Mouse (Mus musculus) spleen, adult 2 months (tissue): ENCODE results near the gene Garem2. TPM values are rescaled to one million over a fixed set of nuclear protein-coding genes. Genes with fewer than 3 reads are reported as not detected.

Experiments used
- DNase-seq, 2 experiments: peaks; one replicate each; pipeline versions ENCODE4 v3.0.0 to v3.0.0-alpha.2; 2012 to 2021; ENCODE audit warnings: low spot score in 2 of 2, low read depth in 1 of 2
- H3K27ac ChIP-seq: fragments of 200-500 bp; 2 replicates; pipeline ENCODE4 v1.5.1; 2012; ENCODE audit warnings: low read length, inconsistent platforms; ENCODE audit not compliant: insufficient read depth
- H3K27me3 ChIP-seq: fragments of 200-500 bp; 2 replicates; pipeline ENCODE4 v1.6.1; 2012; ENCODE audit warnings: mild to moderate bottlenecking, moderate library complexity, low read length, inconsistent platforms; ENCODE audit not compliant: control insufficient read depth, insufficient read depth
- H3K36me3 ChIP-seq: fragments of 200-500 bp; 2 replicates; pipeline ENCODE4 v1.6.1; 2012; ENCODE audit warnings: mild to moderate bottlenecking, low read length, inconsistent platforms; ENCODE audit not compliant: control insufficient read depth, insufficient read depth
- H3K4me1 ChIP-seq: fragments of 200-500 bp; 2 replicates; pipeline ENCODE4 v1.6.1; 2011; ENCODE audit warnings: inconsistent platforms; ENCODE audit not compliant: control insufficient read depth, insufficient read depth, insufficient read length
- H3K4me3 ChIP-seq: fragments of 200-500 bp; 2 replicates; pipeline ENCODE4 v1.5.1; 2011; ENCODE audit warnings: mild to moderate bottlenecking, inconsistent platforms; ENCODE audit not compliant: insufficient read depth, insufficient read length; ENCODE audit errors: extremely low read depth
- CTCF ChIP-seq: fragments of 200-500 bp; IDR thresholded peaks from 2 replicates; pipeline ENCODE4 v1.5.1; 2011; ENCODE audit warnings: mild to moderate bottlenecking, inconsistent platforms; ENCODE audit not compliant: insufficient read depth, insufficient read length, insufficient replicate concordance; ENCODE audit errors: extremely low read depth
- POLR2A ChIP-seq: fragments of 200-500 bp; IDR thresholded peaks from 2 replicates; pipeline ENCODE4 v1.6.1; 2011; ENCODE audit warnings: low read depth, low read length, inconsistent platforms
- WGBS: fragments of 180-500 bp; shearing (Covaris S2); methylation state at CpG from one replicate; pipeline ENCODE4 v1.1.7; 2018; 5-methylcytosine and 5-hydroxymethylcytosine counted together
- polyA plus RNA-seq: library from polyadenylated mRNA; depleted of rRNA; stranded (reverse); fragments of >200 nt; gene quantifications from 2 replicates; pipeline ENCODE4 v1.2.3, GENCODE M21; 2012

Gene Garem2
- polyA plus RNA-seq, 1 experiment: not detected

- Histone ChIP-seq H3K4me3 (no peak within 1 kb of the TSS), H3K4me1 (peaks cover 4% of the 10 kb centered on the region; the same call in 1 of the 2 replicates), H3K36me3 (no peaks in the 10 kb centered on the region), H3K27ac (no peak within 1 kb of the TSS), H3K27me3 (peaks cover 17% of the 10 kb centered on the region)
- WGBS: 10% methylated on average over 29 of the region's 29 CpGs
- TF ChIP-seq POLR2A: no peak
- TF ChIP-seq CTCF: no peak
- DNase-seq: no peak
Observed at GRCm38 (mm10) chr5:30105668-30106300, 823 bp downstream of the Garem2 start, which contains the start of gene 3110082J24Rik. Gene 3110082J24Rik (minus strand): TSS chr5:30106086.

- no peak for TF ChIP-seq POLR2A
- no peak for TF ChIP-seq CTCF
- WGBS: 58% methylated on average over 2 of the region's 2 CpGs
- DNase-seq: no peak
- Histone ChIP-seq H3K27ac (no peak overlapping the region), H3K27me3 (peaks cover 17% of the 10 kb centered on the region), H3K4me1 (peaks cover 4% of the 10 kb centered on the region; the same call in 1 of the 2 replicates), H3K36me3 (no peaks in the 10 kb centered on the region), H3K4me3 (no peak overlapping the region)
Observed at GRCm38 (mm10) chr5:30106756-30107155, 1.8 kb downstream of the Garem2 start.

- H3K4me3 ChIP-seq: no peak overlapping the region
- H3K36me3 ChIP-seq: no peaks in the 10 kb centered on the region
- DNase-seq: no peak
- peaks cover 4% of the 10 kb centered on the region; the same call in 1 of the 2 replicates for H3K4me1 ChIP-seq
- TF ChIP-seq CTCF: no peak
- no peak for TF ChIP-seq POLR2A
- 33% methylated on average over 7 of the region's 7 CpGs for WGBS
- peaks cover 17% of the 10 kb centered on the region for H3K27me3 ChIP-seq
- H3K27ac ChIP-seq: no peak overlapping the region
Observed at GRCm38 (mm10) chr5:30107186-30107585, 2.2 kb downstream of the Garem2 start.

GRCm38 (mm10) chr5:30107611-30108041 lies 2.7 kb downstream of the Garem2 start:
- TF ChIP-seq POLR2A (no peak), CTCF (no peak)
- Histone ChIP-seq H3K27ac (no peak overlapping the region), H3K4me1 (peaks cover 4% of the 10 kb centered on the region; the same call in 1 of the 2 replicates), H3K36me3 (no peaks in the 10 kb centered on the region), H3K4me3 (no peak overlapping the region), H3K27me3 (peaks cover 17% of the 10 kb centered on the region)
- 27% methylated on average over 5 of the region's 5 CpGs for WGBS
- no peak for DNase-seq

DNA sequence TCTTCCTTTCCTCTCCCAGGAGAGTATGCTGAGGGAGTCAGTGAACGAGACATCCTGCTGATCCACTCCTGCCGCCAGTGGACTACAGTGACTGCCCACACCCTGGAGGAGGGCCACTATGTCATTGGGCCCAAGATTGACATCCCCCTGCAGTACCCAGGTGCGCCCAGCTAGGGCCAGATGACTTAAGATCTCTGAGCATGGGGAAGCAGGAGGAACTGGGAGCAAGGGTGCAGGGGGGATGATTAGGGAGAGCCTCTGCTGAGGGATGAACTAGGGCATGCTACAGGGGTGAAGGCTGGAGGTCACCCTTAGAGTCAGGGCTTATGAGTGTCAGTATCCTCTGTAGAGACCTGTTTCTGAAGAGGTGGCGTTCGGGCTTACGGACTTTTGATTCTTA lies 3.3 kb downstream of the Garem2 start:
- no peak overlapping the region for H3K27ac ChIP-seq
- no peak overlapping the region for H3K4me3 ChIP-seq
- H3K4me1 ChIP-seq: peaks cover 4% of the 10 kb centered on the region; the same call in 1 of the 2 replicates
- H3K36me3 ChIP-seq: no peaks in the 10 kb centered on the region
- DNase-seq: no peak
- TF ChIP-seq CTCF: no peak
- peaks cover 16% of the 10 kb centered on the region for H3K27me3 ChIP-seq
- WGBS: 80% methylated on average over 6 of the region's 6 CpGs

DNA sequence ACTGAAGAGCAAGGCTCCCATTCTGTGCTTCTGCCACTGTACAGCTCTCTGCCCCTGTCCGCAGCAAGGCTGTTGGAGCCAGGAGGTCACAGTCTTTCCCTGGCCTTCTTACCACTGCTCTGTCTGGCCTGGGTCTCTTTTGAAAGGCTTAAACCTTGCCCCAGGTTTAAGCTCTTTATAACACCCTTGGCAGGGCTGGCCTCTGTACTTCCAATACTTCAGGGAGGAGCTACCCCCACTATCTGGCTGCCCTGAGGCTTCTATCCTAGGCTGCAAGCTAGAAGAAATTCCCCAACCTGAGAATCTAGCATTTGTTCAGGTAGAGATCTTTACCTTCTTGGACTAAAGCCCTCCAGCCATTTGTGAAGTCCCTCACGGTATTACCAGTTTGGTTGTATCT lies 4.9 kb downstream of the Garem2 start:
- H3K36me3 ChIP-seq: no peaks in the 10 kb centered on the region
- DNase-seq: no peak
- peaks cover 11% of the 10 kb centered on the region for H3K4me1 ChIP-seq
- no peak overlapping the region for H3K4me3 ChIP-seq
- TF ChIP-seq POLR2A: no peak
- no peak for TF ChIP-seq CTCF
- H3K27ac ChIP-seq: no peak overlapping the region
- H3K27me3 ChIP-seq: peaks cover 17% of the 10 kb centered on the region
- WGBS: 91% methylated on average over 2 of the region's 2 CpGs

GRCm38 (mm10) chr5:30110371-30111060 lies 5.6 kb downstream of the Garem2 start:
- Histone ChIP-seq H3K36me3 (no peaks in the 10 kb centered on the region), H3K27ac (no peak overlapping the region), H3K4me1 (peaks cover 8% of the 10 kb centered on the region), H3K4me3 (no peak overlapping the region), H3K27me3 (peaks cover 12% of the 10 kb centered on the region)
- no peak for DNase-seq
- TF ChIP-seq POLR2A (no peak), CTCF (no peak)
- 44% methylated on average over 22 of the region's 22 CpGs for WGBS
